Mouse (Mus musculus): ENCODE results near the gene Foxp1.
A peak's percentile ranks its signal among the peaks of the same experiment; 100 is the strongest.

Foxp1 gene

DNA sequence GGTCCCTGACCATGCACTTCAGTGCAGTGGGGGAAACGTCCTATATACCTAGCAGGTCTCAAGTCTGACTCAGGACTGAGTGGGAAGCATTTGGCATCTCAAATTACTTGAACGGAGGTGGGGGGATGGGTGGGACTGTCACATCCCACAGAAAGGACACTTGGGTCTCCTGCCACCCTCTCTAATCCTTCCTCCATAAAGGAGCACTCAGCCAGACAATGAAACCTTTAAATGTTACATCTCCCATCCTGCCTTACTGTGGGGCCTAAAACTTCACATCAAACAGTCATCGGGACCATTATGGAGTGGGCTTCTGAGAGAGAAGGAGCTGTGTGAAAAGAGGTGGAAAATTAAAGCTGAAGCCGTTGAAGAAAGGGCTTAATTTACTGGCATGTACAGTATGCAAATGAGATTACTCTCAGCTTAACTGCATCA, 321.2 kb downstream of the Foxp1 start:
- no peak for DNase-seq

DNA sequence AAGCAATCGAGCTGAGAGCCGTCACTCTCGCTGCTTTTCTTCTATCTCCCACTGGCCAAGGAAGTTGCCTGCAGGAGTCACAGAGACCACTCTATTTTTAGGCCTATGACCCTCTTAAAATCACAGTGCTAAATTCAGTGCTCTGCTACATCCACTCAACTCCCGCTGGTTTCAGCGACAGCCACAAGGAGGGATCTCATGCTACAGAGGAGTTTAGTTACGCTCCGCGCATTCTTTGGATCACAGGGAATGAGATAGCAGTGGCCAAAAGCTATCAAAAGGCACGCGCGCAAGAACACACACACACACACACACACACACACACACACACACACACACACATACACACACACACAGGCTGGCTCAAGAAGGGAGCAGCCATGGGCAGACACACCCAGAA, 321.9 kb downstream of the Foxp1 start:
- DNase-seq = no peak

DNA sequence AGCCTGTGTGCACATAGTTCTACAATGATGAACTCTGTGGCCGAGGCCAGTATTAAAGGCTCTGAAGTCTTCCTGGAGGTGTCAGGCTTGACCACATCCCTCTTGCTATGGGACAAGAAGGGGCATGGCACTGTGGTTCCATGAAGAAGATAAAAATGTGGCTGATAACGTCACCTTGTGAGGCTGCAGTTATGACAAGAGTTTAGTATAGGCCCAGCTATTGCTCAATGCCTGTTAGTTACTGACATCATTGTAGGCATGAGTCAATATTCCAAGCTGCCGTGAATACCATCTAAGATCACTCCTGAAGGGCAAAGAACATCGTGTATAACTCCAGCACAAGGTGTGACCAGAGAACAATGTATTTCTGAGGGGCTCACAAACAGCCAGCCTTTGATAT, 323.2 kb downstream of the Foxp1 start:
- no peak for DNase-seq

DNA sequence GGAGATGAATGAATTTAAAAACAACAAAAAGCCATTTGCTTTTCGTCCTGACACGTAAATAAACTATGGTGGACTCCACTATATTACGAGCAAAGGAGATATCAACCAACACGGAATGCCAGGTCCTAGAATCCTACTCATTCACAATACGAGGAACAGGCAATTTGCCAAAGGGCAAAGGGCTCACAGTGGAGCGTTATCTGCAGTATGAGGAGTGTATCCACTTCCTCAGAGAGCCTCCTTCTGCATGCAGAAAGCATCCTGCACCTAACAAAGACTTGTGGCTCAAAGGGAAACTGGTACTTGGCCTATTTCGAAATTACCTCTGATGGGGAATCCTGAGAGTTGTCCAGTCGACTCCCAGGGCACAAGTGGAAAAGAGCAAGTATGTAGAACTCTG, 328.8 kb downstream of the Foxp1 start:
- DNase-seq = peak; percentile 26 to 34

DNA sequence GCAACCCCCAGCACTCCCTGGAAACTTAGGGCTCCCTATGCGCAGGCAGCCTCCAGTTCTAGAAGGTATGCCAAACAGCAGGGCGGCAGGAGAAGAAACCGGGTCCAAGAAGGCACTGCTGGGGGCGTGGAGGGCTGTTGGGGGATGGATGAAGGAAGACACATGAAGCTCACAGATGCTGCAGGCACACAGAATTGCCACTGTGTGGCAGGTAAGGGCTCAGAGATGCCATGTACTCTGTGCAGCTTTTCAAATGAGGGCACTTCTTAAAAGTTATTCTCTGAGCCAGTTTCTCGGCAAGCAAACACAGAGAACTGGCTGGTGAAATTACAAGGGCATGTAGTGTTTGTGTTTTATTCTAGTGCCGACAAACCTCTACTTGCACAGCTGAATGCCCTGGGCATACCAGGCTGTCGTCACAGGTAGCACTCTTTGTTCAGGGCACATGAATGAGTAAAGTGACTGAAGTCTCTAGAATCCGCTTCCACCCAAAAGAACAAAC, 330.8 kb downstream of the Foxp1 start:
- DNase-seq = no peak

DNA sequence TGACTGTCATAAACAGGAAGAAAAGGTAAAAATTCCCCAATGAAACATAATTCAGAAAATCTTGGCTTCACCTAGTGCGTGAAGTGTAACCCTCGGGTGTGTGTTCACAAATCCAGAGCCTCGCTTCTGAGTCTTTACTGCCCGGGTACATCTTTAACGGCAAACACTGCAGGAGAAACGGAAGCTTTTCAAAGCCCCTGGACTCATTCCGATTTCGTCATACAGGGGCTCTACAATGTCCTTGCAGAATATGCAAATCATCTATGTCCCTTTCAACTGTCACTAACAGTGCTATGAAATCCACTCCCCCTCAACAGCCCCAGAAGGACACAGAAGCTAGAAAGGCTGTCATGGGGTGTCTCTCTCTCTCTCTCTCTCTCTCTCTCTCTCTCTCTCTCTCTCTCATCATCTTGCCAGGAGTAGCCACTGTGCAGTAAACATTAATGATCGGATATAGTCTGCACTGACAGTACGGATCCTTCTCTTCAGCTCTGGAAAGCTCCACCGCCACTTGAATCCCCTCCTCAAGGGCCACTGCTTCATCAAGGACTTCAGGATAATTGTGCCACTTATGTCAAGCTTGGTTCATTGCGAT, 331.4 kb downstream of the Foxp1 start:
- no peak for DNase-seq

DNA sequence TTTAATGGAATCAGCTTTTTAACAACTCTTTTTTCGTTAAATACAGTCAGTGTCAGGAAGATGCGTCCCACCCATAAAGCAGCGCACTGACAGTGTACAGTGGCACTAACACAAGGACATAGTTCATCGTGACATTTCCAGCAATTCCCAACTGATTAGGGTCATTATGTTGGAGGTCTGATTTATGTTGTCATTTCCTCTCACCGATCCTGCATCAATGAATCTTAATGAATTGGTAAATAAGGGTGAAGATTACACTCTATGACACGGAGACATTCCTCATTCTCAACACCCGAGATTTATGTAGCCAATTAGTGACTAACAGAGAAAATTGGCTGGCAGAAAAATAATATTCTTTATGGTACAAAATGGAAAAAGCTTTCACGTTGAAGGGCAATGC, 332.6 kb downstream of the Foxp1 start:
- DNase-seq = no peak

DNA sequence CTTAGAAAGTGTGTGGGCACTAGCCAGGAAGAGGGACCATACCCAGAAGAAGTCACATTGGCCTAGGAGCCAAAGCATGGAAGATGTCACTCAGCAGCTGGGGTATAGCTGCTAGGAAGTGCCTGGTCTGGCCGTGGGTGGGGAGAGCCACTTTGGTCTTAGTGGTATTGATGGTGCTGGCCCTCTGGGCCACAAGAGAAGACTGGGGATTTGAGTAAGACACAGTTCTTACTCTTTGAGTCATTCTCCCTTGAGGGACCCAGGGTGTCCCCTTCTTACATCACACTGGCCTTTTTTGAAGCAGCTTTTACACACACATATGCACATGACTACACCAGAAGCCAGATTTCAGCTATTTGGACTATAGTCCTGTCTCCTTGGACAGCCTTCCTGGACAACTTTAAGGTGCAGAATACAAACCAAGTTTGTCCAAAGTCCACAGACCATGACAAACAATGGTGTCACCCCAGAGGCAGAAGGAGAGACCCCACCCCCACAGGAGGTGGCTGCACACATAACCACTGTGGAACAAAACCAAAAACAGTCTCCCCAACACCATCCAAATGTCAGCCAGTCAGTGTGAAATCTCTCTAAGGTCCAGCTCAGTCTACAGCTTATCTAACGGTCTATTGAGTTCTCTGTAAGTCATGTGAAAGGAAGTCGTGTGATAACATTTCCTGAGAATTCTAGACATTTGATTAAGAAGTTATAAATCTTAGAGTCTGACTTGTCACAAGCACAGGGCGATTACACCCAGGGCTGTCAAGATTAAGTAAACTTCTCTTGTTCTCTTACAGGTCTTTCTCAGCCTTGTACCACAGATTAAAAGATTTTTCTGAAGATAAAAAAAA, 333.9 kb downstream of the Foxp1 start:
- DNase-seq = no peak

DNA sequence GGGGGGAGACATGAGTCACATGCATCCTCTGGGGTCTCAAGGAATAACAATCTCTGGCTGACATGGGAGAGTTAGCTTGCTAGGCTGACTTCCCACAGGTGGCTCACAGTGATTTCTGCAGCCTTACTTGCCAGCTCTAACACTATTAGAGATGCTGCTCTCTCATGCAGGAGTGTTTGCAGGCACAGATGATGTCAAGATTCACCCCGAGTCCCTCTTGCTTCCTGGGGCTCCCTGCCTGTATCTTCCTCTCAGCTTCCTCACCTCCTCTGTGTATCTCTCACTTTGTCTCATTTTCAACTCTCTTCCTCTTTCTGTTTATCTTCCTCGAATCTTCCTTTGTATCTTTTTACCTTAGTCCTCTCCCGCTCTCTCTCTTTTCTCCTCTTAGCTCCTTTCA, 334.6 kb downstream of the Foxp1 start:
- DNase-seq = no peak

DNA sequence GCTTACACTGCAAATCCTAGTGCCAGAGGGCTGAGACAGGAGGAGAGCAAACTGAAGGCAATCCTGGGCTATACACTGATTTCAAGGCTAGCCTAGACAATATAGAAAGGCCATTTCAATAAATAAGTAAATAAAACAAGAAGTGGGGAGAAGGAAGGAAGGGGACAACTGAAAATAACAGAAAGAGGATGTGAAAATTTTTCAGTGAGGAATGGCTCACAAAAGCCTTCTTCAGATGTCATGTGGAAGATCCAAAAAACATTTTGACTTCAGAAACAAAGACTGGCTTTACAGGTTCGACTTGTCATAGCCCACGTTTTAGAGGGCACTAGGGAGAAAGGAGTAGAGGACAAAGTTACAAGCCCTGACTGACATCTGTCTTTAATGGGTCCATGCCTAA, 335.1 kb downstream of the Foxp1 start:
- no peak for DNase-seq

DNA sequence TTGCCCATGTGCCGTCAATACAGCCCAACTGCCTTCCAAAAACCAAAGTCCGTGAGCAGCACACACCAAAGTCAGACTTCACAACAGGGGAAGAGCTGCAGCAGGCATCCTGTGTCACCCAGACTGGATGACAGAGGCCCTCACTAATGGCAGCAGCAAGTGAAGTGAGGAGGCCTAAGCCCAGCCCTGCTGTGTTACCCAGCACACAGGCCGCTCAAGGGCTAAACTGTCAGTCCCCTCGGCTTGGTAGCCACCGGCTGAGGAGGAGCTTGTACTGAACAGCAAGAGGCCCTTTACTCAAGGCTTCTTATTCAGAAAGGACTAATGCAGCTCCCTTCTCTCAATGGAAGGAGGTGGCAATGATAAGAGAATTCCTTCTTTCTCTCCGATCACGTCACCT, 336.0 kb downstream of the Foxp1 start:
- no peak for DNase-seq

DNA sequence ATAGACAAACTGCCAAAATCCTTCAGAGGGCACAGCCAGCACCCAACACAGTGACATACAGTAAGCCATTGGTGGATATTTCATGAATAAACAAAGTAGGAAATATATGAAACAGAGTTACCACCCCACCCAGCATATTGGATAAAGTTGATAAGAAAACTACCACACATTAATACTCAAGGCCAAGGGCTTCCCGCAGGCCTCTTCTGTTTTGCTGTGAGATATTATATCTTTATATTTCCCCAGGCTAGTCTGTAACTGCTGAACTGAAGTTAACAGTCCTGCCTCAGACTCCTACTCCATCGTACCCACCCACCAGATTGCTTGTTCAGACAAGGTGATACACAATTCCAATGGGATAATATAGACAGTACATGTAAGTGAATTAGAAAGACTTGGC, 336.7 kb downstream of the Foxp1 start:
- no peak for DNase-seq

DNA sequence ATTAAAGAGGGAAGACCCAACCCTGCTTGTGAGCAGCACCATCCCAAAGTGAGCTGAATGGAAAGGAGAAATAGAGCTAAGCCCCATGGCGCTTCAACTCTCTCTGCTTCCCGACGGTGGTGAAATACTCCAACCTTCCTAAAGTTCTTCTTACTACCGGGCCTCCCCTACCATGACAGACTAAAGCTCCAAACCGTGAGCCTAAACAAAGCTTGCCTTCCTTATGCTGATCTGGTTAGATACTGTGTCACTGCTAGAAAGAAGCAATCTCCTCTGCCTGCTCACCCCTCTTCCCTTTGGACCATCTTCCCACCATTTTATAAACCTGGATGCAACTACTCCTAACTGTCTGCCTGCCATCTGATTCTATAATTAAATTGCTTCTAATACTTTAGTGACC, 338.5 kb downstream of the Foxp1 start:
- no peak for DNase-seq

DNA sequence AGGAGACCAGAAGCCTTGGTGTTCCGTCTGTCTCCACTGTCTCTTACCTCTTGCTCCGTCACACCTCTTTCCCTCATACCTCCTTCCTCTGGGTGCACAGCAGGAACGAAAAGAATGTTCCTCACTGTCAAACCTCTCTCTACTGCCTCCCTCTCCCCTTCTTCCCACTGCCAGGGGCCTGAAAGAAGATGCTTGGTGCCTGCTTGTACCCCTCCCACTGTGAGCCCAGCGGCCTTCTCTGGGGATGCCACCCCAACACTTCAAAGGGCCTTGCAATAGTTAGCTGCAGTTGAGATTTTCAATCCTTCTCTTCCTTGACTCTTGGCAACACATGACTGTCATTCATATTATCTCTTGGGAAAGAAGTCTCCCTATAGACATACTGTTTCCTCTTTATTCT, 339.7 kb downstream of the Foxp1 start:
- no peak for DNase-seq

DNA sequence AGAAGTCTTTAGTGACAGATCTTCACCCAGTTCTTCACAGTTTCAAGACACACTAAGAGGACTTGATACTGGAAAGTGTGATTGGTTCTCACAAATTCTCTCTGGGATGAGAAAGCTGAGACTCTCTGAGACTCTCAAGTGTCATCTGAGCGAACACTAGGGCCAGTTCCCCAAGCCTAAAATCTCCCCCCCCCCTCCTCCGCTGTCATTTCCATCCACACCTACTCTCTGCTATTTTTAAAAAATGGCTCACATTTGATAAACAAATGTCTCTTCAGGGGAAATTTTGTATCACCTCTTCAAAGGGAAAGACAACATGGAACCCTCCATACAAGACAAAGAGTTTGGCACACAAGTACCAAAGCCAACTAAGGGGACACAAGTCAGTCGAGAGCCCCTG, 346.3 kb downstream of the Foxp1 start:
- DNase-seq = no peak

DNA sequence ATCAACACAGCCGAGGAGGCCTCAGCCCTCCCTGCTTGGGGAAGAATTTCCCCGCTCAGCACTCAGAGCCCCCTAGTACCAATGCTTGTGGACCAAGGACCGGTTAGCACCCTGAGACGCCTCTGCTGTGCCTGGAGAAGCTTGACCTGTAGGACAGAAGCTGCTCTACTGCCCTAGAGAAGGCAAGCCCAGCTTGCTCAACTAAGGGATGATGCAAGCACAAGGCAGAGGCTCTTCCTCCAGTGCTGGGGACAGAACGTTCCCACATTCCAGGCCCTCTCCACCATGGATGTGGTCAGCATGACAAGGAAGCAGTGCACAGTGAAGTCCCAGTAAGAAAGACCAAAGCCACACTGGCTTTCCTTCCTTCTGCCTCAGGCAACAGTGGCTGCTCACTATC, 347.1 kb downstream of the Foxp1 start:
- no peak for DNase-seq

DNA sequence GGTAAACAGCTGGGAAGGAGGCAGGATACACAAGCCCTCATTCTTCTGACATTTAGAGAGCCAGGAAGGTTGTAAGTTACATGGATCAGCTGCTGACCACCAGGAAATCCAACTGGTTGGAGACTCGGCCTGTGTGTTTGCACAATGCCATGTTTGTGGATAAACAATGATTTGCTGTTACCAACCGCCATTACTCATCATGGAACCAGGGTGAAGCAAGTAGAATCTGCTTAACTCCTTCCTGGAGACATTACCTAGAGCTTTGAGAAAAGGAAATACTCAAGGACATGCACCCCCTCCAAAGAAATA, 348.7 kb downstream of the Foxp1 start:
- no peak for DNase-seq

DNA sequence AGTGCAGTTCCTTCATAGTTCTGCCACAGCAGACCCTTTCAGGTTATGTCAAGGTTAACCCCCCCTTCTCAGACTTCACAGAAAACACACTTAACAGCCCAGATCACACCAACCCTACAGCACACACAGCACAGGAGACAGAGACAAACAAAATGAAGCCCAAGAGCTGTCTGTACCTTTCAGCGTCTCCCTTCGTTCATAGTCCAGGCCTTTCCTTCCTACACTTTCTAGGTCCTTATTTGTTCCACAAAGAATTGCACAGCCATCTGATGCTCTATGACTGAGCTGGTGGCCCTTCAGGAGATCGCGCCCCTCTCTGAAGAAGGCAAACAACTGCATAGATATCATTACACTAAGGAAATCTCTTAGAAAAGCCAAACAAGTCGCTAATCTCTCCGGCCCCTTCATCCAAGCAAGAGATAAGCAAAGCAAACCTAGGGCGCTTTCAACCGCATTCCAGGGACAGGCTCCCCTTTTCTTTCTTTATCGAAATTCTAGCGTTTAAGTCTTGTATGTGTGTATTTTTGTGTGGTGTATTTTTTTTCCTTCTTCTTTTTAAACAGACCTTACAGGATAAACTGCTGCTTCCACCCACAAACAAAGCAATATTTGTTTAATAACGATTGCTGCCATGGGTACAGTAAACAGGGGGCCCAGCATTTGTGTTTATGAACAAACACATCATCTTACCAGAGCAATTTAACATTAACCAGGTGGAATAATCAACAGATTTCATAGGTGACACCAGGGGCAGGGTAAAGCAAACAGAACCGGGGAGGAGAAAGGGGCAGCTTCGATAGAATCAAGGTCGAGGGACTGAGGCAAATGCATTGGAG, 349.2 kb downstream of the Foxp1 start:
- DNase-seq = no peak

DNA sequence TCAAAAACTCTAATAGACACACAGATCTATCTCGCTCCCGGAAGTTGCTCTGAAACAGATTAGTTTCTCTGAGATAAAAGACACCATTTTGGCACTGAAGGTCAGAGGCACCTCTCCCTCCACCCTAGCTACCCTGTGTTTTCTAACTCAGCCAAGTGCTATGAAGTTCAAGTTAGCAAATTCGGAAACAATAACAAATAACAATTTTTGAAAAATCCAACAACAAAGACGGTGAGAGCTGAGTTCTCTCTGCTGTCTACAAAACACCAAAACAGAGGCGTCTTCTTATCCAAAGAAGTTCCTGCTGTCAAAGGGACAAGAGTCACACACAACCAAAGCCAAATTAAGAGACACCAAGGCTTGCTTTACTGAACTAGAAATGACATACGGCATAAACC, 349.9 kb downstream of the Foxp1 start:
- no peak for DNase-seq

DNA sequence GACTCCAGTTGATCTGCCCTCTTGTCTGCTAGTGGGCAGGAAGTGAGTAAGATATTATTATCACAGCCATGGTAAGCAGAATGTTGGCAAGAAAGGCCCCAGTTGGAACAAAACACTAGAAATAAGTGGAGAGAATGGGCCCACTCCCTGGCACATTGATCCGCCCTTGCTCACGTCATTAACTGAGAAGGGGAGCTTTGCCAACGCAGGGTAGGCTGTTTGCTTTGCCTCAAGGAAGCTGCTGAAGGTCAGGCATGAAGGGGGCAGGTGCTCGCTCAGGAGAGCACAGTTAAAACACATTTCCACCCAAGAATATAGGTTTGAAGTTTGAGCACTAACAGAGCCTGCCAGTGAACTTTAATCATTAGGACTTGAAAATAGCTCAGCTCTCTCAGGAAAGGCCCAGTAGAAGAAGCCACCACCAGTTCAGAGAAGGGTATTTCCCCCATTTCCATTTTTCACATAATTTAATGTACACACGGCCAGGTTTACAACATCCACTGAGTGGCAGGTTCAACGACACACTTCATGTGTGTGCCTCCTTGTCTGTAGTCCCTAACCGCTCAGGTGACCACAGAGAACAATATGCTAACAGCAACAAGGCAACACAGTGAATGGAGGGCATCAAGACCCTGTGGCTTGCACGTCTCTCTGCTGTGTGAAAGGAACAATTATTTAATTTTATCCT, 350.5 kb downstream of the Foxp1 start:
- DNase-seq = peak; percentile 4 to 15

DNA sequence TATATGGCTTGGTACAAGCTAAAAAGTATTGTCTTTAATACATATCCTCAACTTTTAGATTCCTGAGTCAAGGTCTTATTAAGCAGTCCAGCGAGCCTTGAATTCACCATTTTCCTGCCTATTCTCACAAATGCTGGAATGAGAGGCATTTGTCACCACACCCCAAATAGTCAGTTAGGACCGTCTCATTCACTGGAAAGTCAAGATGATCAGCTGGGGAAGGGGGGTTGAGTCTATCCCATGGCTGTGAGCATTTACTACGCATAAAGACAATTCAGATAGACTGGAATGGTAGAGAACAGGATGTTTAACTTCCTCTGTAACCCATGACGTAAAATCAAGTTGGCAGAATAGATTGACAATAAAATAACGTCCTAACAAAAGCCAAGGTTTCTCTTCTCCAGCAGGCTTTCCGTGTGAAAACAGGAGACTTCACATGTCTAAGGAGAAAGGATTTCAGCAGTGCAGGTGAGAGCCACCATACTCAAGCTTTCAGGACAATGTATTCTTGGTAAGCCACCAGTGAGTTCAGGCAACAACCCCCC, 351.2 kb downstream of the Foxp1 start:
- no peak for DNase-seq

DNA sequence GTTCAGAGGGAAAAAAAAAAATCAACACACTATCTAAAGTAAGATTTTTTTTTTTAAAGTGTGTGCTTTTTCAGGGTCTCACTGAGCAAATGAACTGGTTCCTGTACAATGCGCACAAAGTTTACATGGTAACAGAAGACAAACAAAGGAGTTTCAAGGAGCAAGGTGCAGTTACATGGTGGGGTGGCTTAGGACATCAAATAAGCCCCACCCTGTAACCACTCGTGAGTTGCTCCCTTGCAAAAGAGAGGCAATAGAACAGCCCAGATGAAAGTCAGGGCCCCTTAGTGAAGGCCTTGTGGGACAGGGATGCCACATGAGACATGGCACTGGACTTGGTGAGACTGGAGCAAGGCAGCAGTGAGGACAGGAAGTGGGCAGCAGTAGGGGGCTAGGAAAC, 353.8 kb downstream of the Foxp1 start:
- no peak for DNase-seq

DNA sequence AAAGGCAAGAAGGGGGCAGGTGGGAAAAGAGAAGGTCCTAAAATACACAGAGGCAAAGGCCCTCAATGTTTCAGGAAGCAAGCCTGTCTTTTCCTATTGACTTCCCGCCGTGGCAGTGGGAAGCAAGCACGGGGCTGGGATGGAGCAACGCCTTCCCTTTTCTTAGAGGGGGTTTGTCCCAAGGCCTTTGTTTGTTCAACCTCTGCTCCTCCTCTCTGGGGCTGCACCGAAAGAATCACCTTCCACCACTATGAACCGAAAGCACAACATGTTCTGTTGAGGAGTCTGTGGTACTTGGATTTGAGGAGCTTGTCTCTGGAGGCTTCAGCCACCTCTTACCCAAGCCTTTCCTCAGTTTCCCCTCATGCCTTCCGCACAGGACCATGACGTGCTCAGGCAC, 355.5 kb downstream of the Foxp1 start:
- DNase-seq = no peak

Data from kidney, adult 8-10 months (tissue).